Mouse (Mus musculus): Measurements from ENCODE around the gene Il17c.

Il17c gene

GRCm38 (mm10) chr8:122459218-122459900 is 37.5 kb downstream of the Il17c start:
- DNase-seq (ENCODE audit: low read depth in 1 of 2, low spot score in 2 of 2) = no peak

GRCm38 (mm10) chr8:122459990-122460389 is 38.2 kb downstream of the Il17c start:
- DNase-seq (ENCODE audit: low read depth in 1 of 2, low spot score in 2 of 2) = no peak

- no peak for DNase-seq (ENCODE audit: low read depth in 1 of 2, low spot score in 2 of 2)
Observed at GRCm38 (mm10) chr8:122460524-122461472, 39.0 kb downstream of the Il17c start, which contains the start of gene Snai3. TSS of gene Snai3 (minus strand) at chr8:122460733.

- no peak for DNase-seq (ENCODE audit: low read depth in 1 of 2, low spot score in 2 of 2)
Observed at GRCm38 (mm10) chr8:122461473-122462148, 39.8 kb downstream of the Il17c start.

GRCm38 (mm10) chr8:122462510-122462909 is 40.7 kb downstream of the Il17c start:
- no peak for DNase-seq (ENCODE audit: low read depth in 1 of 2, low spot score in 2 of 2)

- DNase-seq (ENCODE audit: low read depth in 1 of 2, low spot score in 2 of 2) = peak in 1 of 2 experiments; percentile 26
Observed at GRCm38 (mm10) chr8:122463651-122464640, 42.1 kb downstream of the Il17c start.

GRCm38 (mm10) chr8:122464985-122465384 is 43.2 kb downstream of the Il17c start:
- no peak for DNase-seq (ENCODE audit: low read depth in 1 of 2, low spot score in 2 of 2)

GRCm38 (mm10) chr8:122467816-122468215 is 46.0 kb downstream of the Il17c start:
- no peak for DNase-seq (ENCODE audit: low read depth in 1 of 2, low spot score in 2 of 2)

- no peak for DNase-seq (ENCODE audit: low read depth in 1 of 2, low spot score in 2 of 2)
Observed at GRCm38 (mm10) chr8:122469407-122469806, 47.6 kb downstream of the Il17c start.

- DNase-seq (ENCODE audit: low read depth in 1 of 2, low spot score in 2 of 2) = no peak
Observed at GRCm38 (mm10) chr8:122469965-122470364, 48.1 kb downstream of the Il17c start.

- DNase-seq (ENCODE audit: low read depth in 1 of 2, low spot score in 2 of 2) = no peak
Observed at GRCm38 (mm10) chr8:122470691-122471090, 48.9 kb downstream of the Il17c start.

Data from monocyte, adult 2 months (primary cell).